Mouse (Mus musculus) olfactory bulb, adult 2 months (tissue): ENCODE measurements around the gene Nkpd1.

Experiments
- CTCF ChIP-seq: fragments of 200-500 bp; IDR thresholded peaks from 2 replicates; pipeline ENCODE4 v1.5.1; 2012; ENCODE audit warnings: low read depth, mild to moderate bottlenecking, low read length, moderate library complexity; ENCODE audit not compliant: insufficient read depth
- POLR2A ChIP-seq: fragments of 200-500 bp; IDR thresholded peaks from 2 replicates; pipeline ENCODE4 v1.6.1; 2012; ENCODE audit warnings: mild to moderate bottlenecking, low read depth, low read length, moderate library complexity; ENCODE audit not compliant: insufficient read depth

GRCm38 (mm10) chr7:19496214-19496555 lies 21.5 kb upstream of the Nkpd1 start:
- TF ChIP-seq POLR2A: no peak
- no peak for TF ChIP-seq CTCF
